Mouse (Mus musculus) kidney, postnatal 10 days (tissue): ENCODE results near the gene Ccdc28b.

ENCODE experiments used
- DNase-seq: peaks from one replicate; pipeline ENCODE4 v3.0.0; 2021; ENCODE audit warnings: mixed read lengths

The Ccdc28b gene

DNA sequence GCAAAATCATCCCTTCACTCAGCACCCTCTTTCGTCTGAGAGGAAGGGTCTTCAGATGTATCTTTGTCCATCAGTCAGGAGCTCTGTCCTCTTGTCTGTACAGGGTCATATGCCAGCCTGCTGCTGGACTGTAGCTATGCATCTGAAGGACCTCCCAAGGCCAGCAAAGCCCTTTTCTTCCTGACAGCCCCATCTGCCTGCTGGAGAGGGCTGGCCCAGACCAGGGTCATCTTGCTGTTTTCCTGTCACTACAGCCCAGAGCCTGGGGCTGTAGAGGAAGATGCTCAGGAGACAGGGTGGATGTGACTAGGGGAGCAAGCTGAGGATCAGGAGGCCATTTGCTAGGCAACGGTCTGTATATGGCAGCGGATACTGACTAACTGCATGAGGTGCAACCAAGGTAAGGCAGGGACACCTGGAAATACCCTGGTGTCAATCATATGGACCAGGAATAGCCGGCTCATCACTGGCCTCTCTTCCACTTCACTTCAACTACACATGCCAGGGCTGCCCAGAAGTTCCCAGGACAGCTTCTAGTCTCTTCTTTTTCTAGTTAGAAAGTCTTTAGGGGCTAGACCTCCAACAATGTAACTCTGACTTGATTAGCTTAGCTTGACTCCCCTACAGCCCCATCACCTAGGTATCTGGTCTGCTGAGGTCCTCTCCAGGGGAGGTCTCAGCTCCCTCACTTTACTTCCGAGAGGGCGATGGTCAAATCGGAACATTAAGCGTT lies 778 bp downstream of the Ccdc28b start:
- DNase-seq, result no peak

GRCm38 (mm10) chr4:129622120-129622802 lies 1.5 kb downstream of the Ccdc28b start:
- no peak for DNase-seq

- DNase-seq, result peak; percentile 49
Measured at GRCm38 (mm10) chr4:129621283-129621841, 2.4 kb downstream of the Ccdc28b start.

DNA sequence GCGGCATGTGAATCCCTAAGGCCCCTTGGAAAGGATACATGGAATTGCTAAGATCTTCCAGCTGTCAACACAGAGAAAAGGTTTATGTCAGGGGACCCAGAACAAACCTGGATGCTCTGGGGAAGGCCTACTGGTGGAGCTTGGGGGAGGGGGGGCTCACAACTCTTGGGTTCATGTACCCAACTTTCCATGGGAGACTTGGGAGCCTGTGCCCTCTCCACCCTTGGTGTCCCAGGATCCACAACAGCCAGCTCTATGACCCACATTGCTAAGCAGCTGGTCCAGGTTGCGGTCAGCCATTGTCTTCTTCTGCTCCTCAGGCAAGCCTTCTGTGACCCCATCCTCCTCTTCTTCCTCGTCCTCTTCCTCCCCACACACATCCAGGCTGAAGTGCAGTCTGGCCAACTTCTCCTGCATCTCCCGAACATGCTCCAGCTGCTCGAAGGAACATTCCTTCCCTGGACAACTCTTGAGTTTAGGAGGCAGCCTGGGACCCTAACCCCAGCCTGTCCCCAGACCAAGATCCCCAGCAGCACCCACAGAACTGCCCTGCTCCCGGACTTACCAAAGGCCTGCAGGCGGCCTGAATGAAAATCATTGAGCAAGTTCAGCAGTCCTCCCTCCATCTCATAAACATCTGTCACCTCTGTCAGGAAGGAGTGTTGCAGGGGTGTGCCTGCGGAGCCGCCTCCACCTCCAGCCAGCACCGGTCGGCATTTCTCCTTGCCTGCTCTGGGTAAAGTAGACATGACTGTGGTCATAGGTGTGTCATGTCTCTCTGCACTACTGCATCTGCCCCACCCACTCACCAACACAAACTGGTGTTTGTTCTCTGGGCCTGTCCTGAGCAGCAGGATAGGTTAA lies 3.1 kb downstream of the Ccdc28b start:
- no peak for DNase-seq

GRCm38 (mm10) chr4:129618786-129619691 lies 4.7 kb downstream of the Ccdc28b start, which contains the start of gene Iqcc:
Gene Iqcc (minus strand): TSS chr4:129619099.
- DNase-seq, result peak; percentile 98

GRCm38 (mm10) chr4:129618031-129618430 lies 5.7 kb downstream of the Ccdc28b start:
- DNase-seq, result no peak

GRCm38 (mm10) chr4:129617121-129617641 lies 6.6 kb downstream of the Ccdc28b start:
- no peak for DNase-seq

DNA sequence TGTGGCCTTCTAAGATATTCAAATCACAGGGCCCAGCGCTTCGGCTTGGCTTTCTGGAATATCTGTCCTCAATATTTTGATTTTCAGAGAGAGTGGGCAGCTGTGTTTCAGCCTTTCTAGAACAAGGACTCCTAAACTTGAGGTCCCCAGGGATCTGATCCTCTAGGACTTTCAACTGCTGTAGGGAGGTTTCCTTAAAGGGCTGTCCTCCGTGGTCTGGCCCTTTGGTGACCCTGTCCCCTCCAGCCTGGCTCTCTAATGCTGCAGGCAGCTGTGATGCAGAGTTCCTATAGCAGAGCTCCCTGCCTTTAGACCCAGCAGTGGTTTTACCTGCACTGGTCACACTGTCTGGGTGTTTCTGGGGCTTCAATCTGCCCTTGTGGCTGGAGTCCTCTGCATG lies 7.1 kb downstream of the Ccdc28b start:
- DNase-seq, result no peak

GRCm38 (mm10) chr4:129615801-129616290 lies 7.9 kb downstream of the Ccdc28b start:
- DNase-seq, result no peak

- DNase-seq, result no peak
Measured at GRCm38 (mm10) chr4:129614093-129614492, 9.7 kb downstream of the Ccdc28b start, which contains the start of gene Dcdc2b. Gene Dcdc2b (minus strand): TSS chr4:129614257.

- no peak for DNase-seq
Measured at GRCm38 (mm10) chr4:129610472-129610871, 13.3 kb downstream of the Ccdc28b start.

GRCm38 (mm10) chr4:129610026-129610425 lies 13.7 kb downstream of the Ccdc28b start:
- no peak for DNase-seq

DNA sequence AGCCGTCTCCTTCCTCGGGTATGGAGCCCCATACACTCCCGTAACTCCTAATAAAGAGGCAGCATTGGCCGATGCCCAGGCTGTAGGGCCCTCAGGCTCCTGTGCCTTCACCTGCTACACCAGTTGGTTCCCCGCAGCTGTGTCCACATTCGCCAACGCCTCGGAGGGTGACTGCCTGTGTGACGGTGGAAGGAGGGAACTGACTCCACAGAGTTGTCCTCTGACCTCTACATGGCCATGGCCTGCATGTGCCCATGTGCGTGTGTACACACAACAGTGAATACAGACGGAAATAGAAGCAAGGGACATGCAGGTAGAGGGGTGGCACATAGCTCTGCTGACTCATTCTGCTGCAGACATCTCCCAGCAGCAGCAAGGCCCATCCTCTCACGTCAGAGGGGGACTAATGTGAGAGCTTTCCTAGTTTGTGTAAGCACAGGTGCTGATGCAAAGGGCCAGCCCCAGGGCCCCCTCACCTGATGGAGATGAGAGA lies 14.6 kb downstream of the Ccdc28b start:
- DNase-seq, result no peak

DNA sequence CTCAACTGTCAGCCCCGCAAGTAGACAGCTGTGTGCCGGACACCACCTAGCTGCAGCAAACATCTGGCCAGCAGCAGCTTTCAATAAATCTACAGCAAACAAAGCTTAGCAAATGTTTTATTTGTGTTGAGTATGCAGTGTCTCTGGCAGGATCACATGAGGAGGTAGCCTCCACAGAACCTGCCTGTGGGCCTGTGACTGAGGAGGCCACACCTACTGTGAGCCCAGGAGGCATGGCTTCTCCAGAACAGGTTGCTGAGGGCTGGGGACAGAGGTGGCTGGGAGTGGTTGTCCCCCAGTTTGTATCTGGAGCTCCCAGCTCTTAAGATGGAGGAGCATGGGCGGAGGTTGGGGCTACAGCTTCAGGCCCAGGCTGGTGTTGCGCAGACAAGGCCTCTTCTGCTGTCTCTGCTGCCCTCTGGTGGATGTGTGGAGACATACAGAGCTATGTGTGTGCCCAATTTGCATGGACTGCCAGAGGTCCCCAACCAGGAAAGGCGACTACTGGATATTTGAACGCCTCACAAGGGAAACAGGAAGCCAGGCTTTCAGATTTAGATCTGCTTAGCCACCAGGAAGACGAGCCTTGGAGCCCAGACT lies 15.2 kb downstream of the Ccdc28b start:
- DNase-seq, result peak; percentile 91

- DNase-seq, result peak; percentile 90
Measured at GRCm38 (mm10) chr4:129600233-129601158, 23.3 kb downstream of the Ccdc28b start, which contains the start of the genes Eif3i and Tmem234. Gene Eif3i (minus strand): TSS chr4:129600648. Gene Tmem234 (plus strand): TSS chr4:129600668.

DNA sequence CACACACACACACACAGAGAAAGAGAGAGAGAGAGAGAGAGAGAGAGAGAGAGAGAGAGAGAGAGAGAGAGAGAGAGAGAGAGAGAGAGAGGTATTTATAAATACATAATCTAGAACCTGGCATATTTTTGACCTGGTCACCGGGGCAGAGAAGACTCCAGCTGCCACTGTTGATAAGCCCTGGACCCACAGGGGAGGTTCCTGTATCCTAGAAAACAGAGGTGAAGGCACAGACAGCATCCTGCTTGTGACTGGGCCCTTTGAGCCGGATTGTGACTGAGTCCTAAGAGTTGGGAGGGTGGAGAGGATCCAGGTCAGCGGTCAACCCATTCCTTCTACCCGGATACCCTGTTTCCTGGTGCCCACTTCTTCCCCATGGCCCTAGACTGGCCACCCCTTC lies 34.9 kb downstream of the Ccdc28b start:
- no peak for DNase-seq

- no peak for DNase-seq
Measured at GRCm38 (mm10) chr4:129586943-129587342, 36.8 kb downstream of the Ccdc28b start.

DNA sequence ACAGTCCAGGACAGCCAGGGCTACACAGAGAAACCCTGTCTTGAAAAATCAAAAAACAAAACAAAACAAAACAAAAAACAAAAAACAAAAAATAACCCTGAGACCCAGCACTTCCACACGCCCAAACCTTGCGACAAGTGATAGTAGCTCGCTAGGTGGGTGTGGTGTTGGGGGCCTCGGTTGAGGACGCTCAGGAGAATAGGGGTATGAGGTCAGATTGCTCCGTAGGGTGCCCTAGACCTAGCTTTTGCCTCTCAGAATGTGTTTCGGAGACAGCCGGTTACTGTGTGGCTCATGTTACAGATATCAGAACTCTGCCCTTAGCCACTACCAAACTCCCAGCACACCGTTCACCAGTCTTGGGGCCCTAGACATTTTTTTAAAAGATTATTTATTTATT lies 38.0 kb downstream of the Ccdc28b start:
- DNase-seq, result no peak

DNA sequence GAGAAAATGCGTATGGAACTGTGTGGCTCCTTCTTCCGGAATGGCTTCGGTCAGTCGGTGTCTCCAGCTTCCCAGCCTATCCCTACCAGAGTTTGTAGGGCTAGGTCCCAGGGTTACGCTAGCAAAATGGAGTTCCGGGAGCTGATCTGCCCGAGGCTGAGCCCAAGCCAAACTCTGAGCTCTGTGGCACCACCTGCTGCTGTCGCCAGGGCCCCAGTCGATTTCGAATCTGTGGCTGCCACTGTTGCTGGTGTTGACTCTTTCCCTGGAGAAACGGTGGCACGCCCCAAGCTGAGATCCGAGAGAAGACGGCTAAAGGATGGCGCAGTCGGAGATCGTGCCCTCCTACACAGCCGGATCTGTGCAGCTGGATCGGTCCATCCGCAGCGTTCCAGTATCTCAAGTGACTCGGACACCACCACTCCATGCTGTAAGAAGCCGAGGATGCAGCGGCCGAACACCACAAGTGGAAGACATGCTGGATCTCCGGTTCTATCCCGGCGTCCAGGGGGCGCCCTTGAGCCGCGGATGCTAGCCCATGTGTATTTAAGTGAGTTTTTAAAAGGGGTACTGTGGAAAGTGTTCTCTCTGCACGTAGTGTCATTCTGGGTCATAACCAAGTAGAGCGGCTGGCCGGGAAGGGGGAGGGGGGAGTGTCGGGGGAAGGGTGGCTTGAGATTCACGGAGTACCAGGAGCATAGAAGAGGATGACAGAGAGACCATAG lies 38.7 kb downstream of the Ccdc28b start:
- peak; percentile 94 for DNase-seq
